In genomic region chr13:111488651-111489501, GRCm38 (mm10) we compare ENCODE assay signal across 8 mouse cellular contexts. TPM values are rescaled to one million over a fixed set of nuclear protein-coding genes. Genes with fewer than 3 reads are reported as not detected.
DNase-seq lines count a peak whose midpoint lies in the region; ATAC-seq lines count a peak whose summit lies in the region.

No protein-coding gene starts in this region.

- no peaks in the 10 kb centered on the region for H3K9me3 ChIP-seq in intestine, embryonic 16.5 days (ENCODE audit: control insufficient read depth, low read length)
- no peaks in the 10 kb centered on the region for H3K9me3 ChIP-seq in limb, embryonic 11.5 days (ENCODE audit: control insufficient read depth, low read length)
- H3K9me3 ChIP-seq in midbrain, embryonic 14.5 days (ENCODE audit: control insufficient read depth, low read length), result no peaks in the 10 kb centered on the region

- peak overlapping the region; percentile 98 for H3K27ac ChIP-seq in intestine, embryonic 16.5 days (ENCODE audit: low read length)
- peak overlapping the region; percentile 96 for H3K27ac ChIP-seq in limb, embryonic 11.5 days (replicated peaks; ENCODE audit: low read depth, low read length)
- peak overlapping the region; percentile 98 for H3K27ac ChIP-seq in midbrain, embryonic 14.5 days (replicated peaks; ENCODE audit: low read depth, low read length)

- peak overlapping the region; percentile 97 for H3K4me3 ChIP-seq in intestine, embryonic 16.5 days (ENCODE audit: low read length)
- peak overlapping the region; percentile 91 for H3K4me3 ChIP-seq in limb, embryonic 11.5 days (ENCODE audit: low read depth, low read length)
- H3K4me3 ChIP-seq in midbrain, embryonic 14.5 days (replicated peaks; ENCODE audit: low read depth, low read length), result peak overlapping the region; percentile 86

- under 1% methylated on average over 84 of the region's 98 CpGs for WGBS in intestine, embryonic 16.5 days
- under 1% methylated on average over 68 of the region's 98 CpGs for WGBS in limb, embryonic 11.5 days
- WGBS in midbrain, embryonic 14.5 days, result under 1% methylated on average over 82 of the region's 98 CpGs

- no peak for ATAC-seq in CD4-positive, CD25-positive, alpha-beta regulatory T cell, adult 4 months
- ATAC-seq in intestine, embryonic 16.5 days, result no peak; the same call in 1 of the 2 replicates
- ATAC-seq in limb, embryonic 11.5 days (ENCODE audit: insufficient number of reproducible peaks, low FRiP score, low TSS enrichment, low read depth), result peak; percentile 9; the same call in 1 of the 2 replicates
- ATAC-seq in midbrain, embryonic 14.5 days (ENCODE audit: low FRiP score, low TSS enrichment), result no peak; the same call in 1 of the 2 replicates

- peaks cover 3% of the 10 kb centered on the region; the same call in 1 of the 2 replicates for H3K27me3 ChIP-seq in intestine, embryonic 16.5 days (replicated peaks; ENCODE audit: control insufficient read depth, insufficient read depth, low read length)
- H3K27me3 ChIP-seq in limb, embryonic 11.5 days (ENCODE audit: control insufficient read depth, insufficient read depth, low read length), result 0 out of 2 replicates have a peak, but pooled peaks cover 7% of the 10 kb centered on the region
- peaks cover 23% of the 10 kb centered on the region for H3K27me3 ChIP-seq in midbrain, embryonic 14.5 days (ENCODE audit: control insufficient read depth, insufficient read depth, low read length)

- peak overlapping the region; percentile 85 for H3K4me2 ChIP-seq in intestine, embryonic 16.5 days (ENCODE audit: low read depth, low read length)
- peak overlapping the region; percentile 73 for H3K4me2 ChIP-seq in limb, embryonic 11.5 days (ENCODE audit: low read depth, severe bottlenecking)
- peak overlapping the region; percentile 89 for H3K4me2 ChIP-seq in midbrain, embryonic 14.5 days (ENCODE audit: low read length)

- peaks cover 12% of the 10 kb centered on the region; the same call in 1 of the 2 replicates for H3K4me1 ChIP-seq in intestine, embryonic 16.5 days (ENCODE audit: control insufficient read depth, insufficient read depth, low read length)
- H3K4me1 ChIP-seq in limb, embryonic 11.5 days (ENCODE audit: control insufficient read depth, insufficient read depth, low read length), result 0 out of 2 replicates have a peak, but pooled peaks cover 8% of the 10 kb centered on the region
- peaks cover 33% of the 10 kb centered on the region for H3K4me1 ChIP-seq in midbrain, embryonic 14.5 days (ENCODE audit: control insufficient read depth, insufficient read depth, low read length)

- H3K9ac ChIP-seq in intestine, embryonic 16.5 days (ENCODE audit: low read depth, low read length), result peak overlapping the region; percentile 99
- peak overlapping the region; percentile 86 for H3K9ac ChIP-seq in limb, embryonic 11.5 days (ENCODE audit: low read length)
- H3K9ac ChIP-seq in midbrain, embryonic 14.5 days (replicated peaks; ENCODE audit: low read length), result peak overlapping the region; percentile 85

- DNase-seq in CD4-positive, CD25-positive, alpha-beta regulatory T cell, adult 2 months (ENCODE audit: low read depth, low spot score), result peak; percentile 56
- peak; percentile 16 for DNase-seq in embryo, embryonic 11.5 days (ENCODE audit: low read depth, low spot score)
- DNase-seq in gastrocnemius, postnatal 25 days, result peak; percentile 45
- DNase-seq in limb, embryonic 11.5 days (ENCODE audit: low spot score), result peak; percentile 63
- peak; percentile 64 for DNase-seq in midbrain, embryonic 14.5 days
- DNase-seq in spleen, postnatal 10 days (ENCODE audit: low spot score in 2 of 2), result peak; percentile 55 to 68

- no peaks in the 10 kb centered on the region for H3K36me3 ChIP-seq in intestine, embryonic 16.5 days (ENCODE audit: control insufficient read depth, insufficient read depth, low read length)
- no peaks in the 10 kb centered on the region for H3K36me3 ChIP-seq in limb, embryonic 11.5 days (ENCODE audit: control insufficient read depth, insufficient read depth, low read length)
- H3K36me3 ChIP-seq in midbrain, embryonic 14.5 days (ENCODE audit: control insufficient read depth, insufficient read depth, low read length), result no peaks in the 10 kb centered on the region

RNA-seq across cellular contexts. Expression of gene Gpbp1, which starts 1.0 kb away (rescaled TPM):
- polyA plus RNA-seq in CD4-positive, CD25-positive, alpha-beta regulatory T cell, adult 4 months (2017; shearing (Covaris generic)), result 100 to 1,000 TPM; 162 to 171 TPM
- 10 to 100 TPM; 38.2 to 43.3 TPM for total RNA-seq in gastrocnemius, postnatal 25 days (2021)
- polyA plus RNA-seq in intestine, embryonic 16.5 days (2015; fragmentation: Nextera tagmentation; extraction: Ambion mirVana), result 63.0 and 66.5 TPM in 2 replicates
- polyA plus RNA-seq in limb, embryonic 11.5 days (2014; fragmentation: Nextera tagmentation; extraction: Ambion mirVana), result 127 and 131 TPM in 2 replicates
- 85.2 and 127 TPM in 2 replicates for polyA plus RNA-seq in midbrain, embryonic 14.5 days (2014; fragmentation: Nextera tagmentation; extraction: Ambion mirVana)
